8 mouse cellular contexts compared by ENCODE assay signal in genomic region chr7:141315974-141316373, GRCm38 (mm10). TPM values are rescaled to one million over a fixed set of nuclear protein-coding genes. Genes with fewer than 3 reads are reported as not detected.
DNase-seq lines count a peak whose midpoint lies in the region; ATAC-seq and TF ChIP-seq lines count a peak whose summit lies in the region.

No protein-coding gene starts in this region.

- H3K36me3 ChIP-seq in testis, adult 2 months (ENCODE audit: control insufficient read depth, insufficient read depth, low read length), result peaks cover 2% of the 10 kb centered on the region
- H3K36me3 ChIP-seq in intestine, embryonic 15.5 days, result peaks cover 63% of the 10 kb centered on the region

- H3K4me1 ChIP-seq in testis, adult 2 months (ENCODE audit: control insufficient read depth, insufficient read depth, low read length), result no peaks in the 10 kb centered on the region
- no peaks in the 10 kb centered on the region for H3K4me1 ChIP-seq in intestine, embryonic 15.5 days (replicated peaks)

- peak; percentile 43; the same call in 1 of the 2 replicates for TF ChIP-seq CTCF in testis, adult 2 months (IDR thresholded peaks at IDR 0.05; ENCODE audit: control insufficient read depth, insufficient read depth, insufficient replicate concordance, low read depth, low read length)

- H3K9me3 ChIP-seq in intestine, embryonic 15.5 days, result no peaks in the 10 kb centered on the region

- no peaks in the 10 kb centered on the region for H3K27me3 ChIP-seq in testis, adult 2 months (ENCODE audit: control insufficient read depth, insufficient read depth, low read length)
- no peaks in the 10 kb centered on the region for H3K27me3 ChIP-seq in intestine, embryonic 15.5 days (replicated peaks)

- no peak overlapping the region for H3K4me3 ChIP-seq in testis, adult 2 months (ENCODE audit: control insufficient read depth, low read depth, low read length)
- no peak overlapping the region for H3K4me3 ChIP-seq in intestine, embryonic 15.5 days (replicated peaks)

- no peak for TF ChIP-seq POLR2A in testis, adult 2 months (IDR thresholded peaks at IDR 0.05; ENCODE audit: control insufficient read depth, low read depth, low read length)

- DNase-seq in frontal cortex, postnatal 25 days (ENCODE audit: low spot score in 2 of 2), result no peak
- no peak for DNase-seq in testis, postnatal 14 days (ENCODE audit: low spot score)
- peak; percentile 37 for DNase-seq in lung, postnatal 14 days
- peak; percentile 74 for DNase-seq in thymus, postnatal 14 days
- no peak for DNase-seq in frontal cortex, postnatal 10 days (ENCODE audit: low spot score in 2 of 2)

- no peak overlapping the region for H3K27ac ChIP-seq in testis, adult 2 months (ENCODE audit: control insufficient read depth, insufficient read depth, low read depth, low read length)
- H3K27ac ChIP-seq in intestine, embryonic 15.5 days, result no peak overlapping the region

- ATAC-seq in frontal cortex, adult (ENCODE audit: low TSS enrichment), result peak; percentile 87
- 0 out of 2 replicates have a peak, but pooled peaks have one; percentile 78 for ATAC-seq in intestine, embryonic 15.5 days

- WGBS in intestine, embryonic 15.5 days, result 74% methylated on average over 5 of the region's 5 CpGs

- no peak overlapping the region for H3K9ac ChIP-seq in intestine, embryonic 15.5 days

- no peak overlapping the region for H3K4me2 ChIP-seq in intestine, embryonic 15.5 days (replicated peaks)

RNA-seq across cellular contexts. Expression of gene Deaf1, which starts 11.5 kb away (rescaled TPM):
- polyA plus RNA-seq in testis, adult 2 months (2012; rRNA removed), result 8.3 and 9.1 TPM in 2 replicates
- polyA plus RNA-seq in intestine, embryonic 15.5 days (2015; fragmentation: Nextera tagmentation; extraction: Ambion mirVana), result 63.1 and 63.5 TPM in 2 replicates

RNA-seq across cellular contexts. Expression of gene Tmem80, which starts 11.6 kb away (rescaled TPM):
- 42.3 and 44.2 TPM in 2 replicates for polyA plus RNA-seq in testis, adult 2 months (2012; rRNA removed)
- polyA plus RNA-seq in intestine, embryonic 15.5 days (2015; fragmentation: Nextera tagmentation; extraction: Ambion mirVana), result 35.1 and 35.6 TPM in 2 replicates

RNA-seq across cellular contexts. Expression of gene Eps8l2, which starts 22.7 kb away (rescaled TPM):
- 4.7 and 5.3 TPM in 2 replicates for polyA plus RNA-seq in testis, adult 2 months (2012; rRNA removed)
- 117 and 133 TPM in 2 replicates for polyA plus RNA-seq in intestine, embryonic 15.5 days (2015; fragmentation: Nextera tagmentation; extraction: Ambion mirVana)

RNA-seq across cellular contexts. Expression of gene Drd4, which starts 24.2 kb away (rescaled TPM):
- 11.5 and 13.0 TPM in 2 replicates for polyA plus RNA-seq in testis, adult 2 months (2012; rRNA removed)
- polyA plus RNA-seq in intestine, embryonic 15.5 days (2015; fragmentation: Nextera tagmentation; extraction: Ambion mirVana), result 0.35 and 0.40 TPM in 2 replicates

RNA-seq across cellular contexts. Expression of gene Sct, which starts 37.0 kb away (rescaled TPM):
- 6.4 and 8.6 TPM in 2 replicates for polyA plus RNA-seq in testis, adult 2 months (2012; rRNA removed)
- 203 and 260 TPM in 2 replicates for polyA plus RNA-seq in intestine, embryonic 15.5 days (2015; fragmentation: Nextera tagmentation; extraction: Ambion mirVana)

Comparison
In these comparisons a context has a peak if more than half of its experiments do, and no peak if none do; other contexts are left out.
1. DNase-seq: peak in lung, postnatal 14 days (single experiment) and thymus, postnatal 14 days (single experiment); none in frontal cortex, postnatal 25 days (0 of 2), testis, postnatal 14 days (single experiment) and frontal cortex, postnatal 10 days (0 of 2).
2. RNA of gene Eps8l2, which starts 22.7 kb away (polyA plus RNA-seq): 117 to 133 TPM in intestine, embryonic 15.5 days; 4.7 to 5.3 TPM in testis, adult 2 months; every median in the first group is over 10 times any median in the second.